Mouse (Mus musculus) lung, postnatal 4 days (tissue): ENCODE measurements around the gene Crocc2.

Experiments used
- DNase-seq, 2 experiments: peaks; one replicate each; pipeline ENCODE4 v3.0.0; 2021

Gene Crocc2

GRCm38 (mm10) chr1:93217530-93217929, 49.0 kb downstream of the Crocc2 start:
- no peak for DNase-seq

GRCm38 (mm10) chr1:93220776-93221175, 52.3 kb downstream of the Crocc2 start:
- no peak for DNase-seq

- peak; percentile 70 to 73 for DNase-seq
Observed at GRCm38 (mm10) chr1:93223972-93224371, 55.4 kb downstream of the Crocc2 start.

GRCm38 (mm10) chr1:93225226-93225625, 56.7 kb downstream of the Crocc2 start:
- DNase-seq: no peak

- DNase-seq: no peak
Observed at GRCm38 (mm10) chr1:93225731-93226520, 57.4 kb downstream of the Crocc2 start.

GRCm38 (mm10) chr1:93227303-93227975, 58.9 kb downstream of the Crocc2 start:
- peak in 1 of 2 experiments; percentile 64 for DNase-seq

- DNase-seq: no peak
Observed at GRCm38 (mm10) chr1:93227976-93228365, 59.4 kb downstream of the Crocc2 start.

GRCm38 (mm10) chr1:93229221-93229620, 60.7 kb downstream of the Crocc2 start:
- DNase-seq: no peak

- DNase-seq: no peak
Observed at GRCm38 (mm10) chr1:93229626-93230025, 61.1 kb downstream of the Crocc2 start.

- peak; percentile 92 to 95 for DNase-seq
Observed at GRCm38 (mm10) chr1:93235576-93236544, 67.3 kb downstream of the Crocc2 start, which contains the start of gene Sned1. Sned1 (plus strand) TSS chr1:93235841.

- peak; percentile 42 to 49 for DNase-seq
Observed at GRCm38 (mm10) chr1:93236545-93236924, 68.0 kb downstream of the Crocc2 start.

- DNase-seq: no peak
Observed at GRCm38 (mm10) chr1:93237676-93238075, 69.2 kb downstream of the Crocc2 start.

- peak in 1 of 2 experiments; percentile 38 for DNase-seq
Observed at GRCm38 (mm10) chr1:93238201-93238600, 69.7 kb downstream of the Crocc2 start.

GRCm38 (mm10) chr1:93245936-93246335, 77.4 kb downstream of the Crocc2 start:
- DNase-seq: peak in 1 of 2 experiments; percentile 65

- peak in 1 of 2 experiments; percentile 60 for DNase-seq
Observed at GRCm38 (mm10) chr1:93252586-93252985, 84.1 kb downstream of the Crocc2 start.

- no peak for DNase-seq
Observed at GRCm38 (mm10) chr1:93255761-93256160, 87.2 kb downstream of the Crocc2 start.

- no peak for DNase-seq
Observed at GRCm38 (mm10) chr1:93257560-93257959, 89.0 kb downstream of the Crocc2 start.

GRCm38 (mm10) chr1:93267207-93267606, 98.7 kb downstream of the Crocc2 start:
- no peak for DNase-seq

- no peak for DNase-seq
Observed at GRCm38 (mm10) chr1:93268246-93268645, 99.7 kb downstream of the Crocc2 start.

GRCm38 (mm10) chr1:93270516-93271240, 102.2 kb downstream of the Crocc2 start:
- no peak for DNase-seq

GRCm38 (mm10) chr1:93271751-93272150, 103.2 kb downstream of the Crocc2 start:
- DNase-seq: no peak

- peak in 1 of 2 experiments; percentile 36 for DNase-seq
Observed at GRCm38 (mm10) chr1:93272409-93272821, 103.9 kb downstream of the Crocc2 start.
